Mouse (Mus musculus) lung, embryonic 16.5 days (tissue): ENCODE data around the gene Cpa5. TPM values are rescaled to one million over a fixed set of nuclear protein-coding genes. Genes with fewer than 3 reads are reported as not detected.

Experiments used
- ATAC-seq: fragments of 200-750 bp; cut with Nextera tagmentation; 2 replicates; pipeline ENCODE4 v1.8.0; 2017; ENCODE audit warnings: low read depth, mild to moderate bottlenecking, moderate library complexity
- H3K27ac ChIP-seq: fragments of 300-500 bp; sonication (generic); 2 replicates; pipeline ENCODE4 v1.5.1; 2014; ENCODE audit warnings: mild to moderate bottlenecking, control low read depth, low read length
- H3K27me3 ChIP-seq: fragments of 300-500 bp; sonication (generic); 2 replicates; pipeline ENCODE4 v1.6.1; 2014; ENCODE audit warnings: low read depth, low read length, mixed read lengths; ENCODE audit not compliant: control insufficient read depth, insufficient read depth
- H3K36me3 ChIP-seq: fragments of 300-500 bp; sonication (generic); 2 replicates; pipeline ENCODE4 v1.6.1; 2014; ENCODE audit warnings: low read length; ENCODE audit not compliant: control insufficient read depth, insufficient read depth
- H3K4me1 ChIP-seq: fragments of 300-500 bp; sonication (generic); replicated peaks from 2 replicates; pipeline ENCODE4 v1.6.1; 2014; ENCODE audit warnings: low read length, mixed read lengths; ENCODE audit not compliant: control insufficient read depth, insufficient read depth
- H3K4me2 ChIP-seq: fragments of 300-500 bp; sonication (generic); 2 replicates; pipeline ENCODE4 v1.6.1; 2014; ENCODE audit warnings: low read depth, low read length, control low read depth
- H3K4me3 ChIP-seq: fragments of 300-500 bp; sonication (generic); 2 replicates; pipeline ENCODE4 v1.5.1; 2014; ENCODE audit warnings: mild to moderate bottlenecking, low read length, control low read depth
- H3K9ac ChIP-seq: fragments of 300-500 bp; sonication (generic); 2 replicates; pipeline ENCODE4 v1.6.1; 2014; ENCODE audit warnings: low read length, control low read depth
- H3K9me3 ChIP-seq: fragments of 300-500 bp; sonication (generic); 2 replicates; pipeline ENCODE4 v1.6.1; 2016; ENCODE audit warnings: low read length; ENCODE audit not compliant: control insufficient read depth
- WGBS: fragments of 180-500 bp; shearing (Covaris S2); extraction: QIAGEN DNeasy Blood & Tissue Kit; methylation state at CpG from one replicate; pipeline ENCODE4 v1.1.7; 2014; 5-methylcytosine and 5-hydroxymethylcytosine counted together
- polyA plus RNA-seq: library from polyadenylated mRNA; unstranded; fragments of >200 nt; fragmentation: Nextera tagmentation; extraction: Ambion mirVana; gene quantifications from 2 replicates; pipeline ENCODE4 v1.2.1, GENCODE M21; 2015

Cpa5 gene
- polyA plus RNA-seq, 1 experiment from 2014 or later, result not detected

DNA sequence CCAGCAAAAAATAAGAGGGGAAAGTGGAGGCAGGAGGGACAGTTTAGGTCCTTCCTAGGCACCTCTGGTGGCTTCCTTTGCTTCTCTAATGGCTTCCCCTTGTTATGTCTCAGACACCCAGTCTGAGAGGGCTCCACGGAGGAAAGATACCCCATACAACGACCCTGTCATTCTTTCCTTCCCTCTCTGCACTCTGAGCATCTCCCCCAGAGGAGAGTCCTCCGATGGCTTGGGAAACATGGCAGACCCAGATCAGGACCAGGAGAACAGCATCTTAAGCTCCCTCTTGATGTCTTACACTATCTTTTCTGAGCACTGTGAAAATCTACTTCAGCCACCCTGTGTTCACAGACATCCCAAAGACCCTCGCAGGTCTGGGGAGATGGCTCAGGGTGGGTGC, 4.9 kb downstream of the Cpa5 start:
- Histone ChIP-seq H3K27me3 (no peaks in the 10 kb centered on the region), H3K4me2 (no peak overlapping the region), H3K4me1 (peaks cover 19% of the 10 kb centered on the region), H3K36me3 (no peaks in the 10 kb centered on the region), H3K4me3 (no peak overlapping the region), H3K9me3 (no peaks in the 10 kb centered on the region), H3K27ac (no peak overlapping the region), H3K9ac (no peak overlapping the region)
- no peak for ATAC-seq
- 45% methylated on average over 4 of the region's 4 CpGs for WGBS

DNA sequence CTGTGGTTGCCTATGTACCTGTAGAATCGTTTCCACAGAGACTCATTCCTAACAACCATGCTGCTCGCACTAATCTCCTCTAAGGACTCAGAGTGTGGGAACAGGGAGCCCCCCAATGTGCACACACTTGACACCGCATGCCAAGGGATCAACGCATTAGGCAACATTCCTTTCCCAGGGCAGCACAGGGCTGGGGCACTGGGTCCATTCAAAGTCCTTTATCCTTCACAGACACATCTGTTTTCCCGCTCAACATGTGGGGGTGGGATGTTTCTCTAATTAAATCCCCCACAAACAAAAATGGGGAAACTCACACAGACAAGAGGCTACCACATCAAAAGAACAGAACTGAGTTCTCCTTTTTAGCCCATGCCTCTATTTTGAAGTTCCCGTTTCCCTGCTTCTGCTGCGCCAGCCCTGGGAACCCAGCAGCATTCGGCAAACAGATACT, 5.7 kb downstream of the Cpa5 start:
- H3K36me3 ChIP-seq, result no peaks in the 10 kb centered on the region
- no peak overlapping the region for H3K27ac ChIP-seq
- 0 out of 2 replicates have a peak, but pooled peaks have one; percentile 34 for ATAC-seq
- H3K4me1 ChIP-seq, result peaks cover 19% of the 10 kb centered on the region
- no peak overlapping the region for H3K4me2 ChIP-seq
- no peak overlapping the region for H3K4me3 ChIP-seq
- 28% methylated on average over 8 of the region's 8 CpGs for WGBS
- H3K27me3 ChIP-seq, result no peaks in the 10 kb centered on the region
- H3K9ac ChIP-seq, result no peak overlapping the region; the same call in 1 of the 2 replicates
- H3K9me3 ChIP-seq, result no peaks in the 10 kb centered on the region

DNA sequence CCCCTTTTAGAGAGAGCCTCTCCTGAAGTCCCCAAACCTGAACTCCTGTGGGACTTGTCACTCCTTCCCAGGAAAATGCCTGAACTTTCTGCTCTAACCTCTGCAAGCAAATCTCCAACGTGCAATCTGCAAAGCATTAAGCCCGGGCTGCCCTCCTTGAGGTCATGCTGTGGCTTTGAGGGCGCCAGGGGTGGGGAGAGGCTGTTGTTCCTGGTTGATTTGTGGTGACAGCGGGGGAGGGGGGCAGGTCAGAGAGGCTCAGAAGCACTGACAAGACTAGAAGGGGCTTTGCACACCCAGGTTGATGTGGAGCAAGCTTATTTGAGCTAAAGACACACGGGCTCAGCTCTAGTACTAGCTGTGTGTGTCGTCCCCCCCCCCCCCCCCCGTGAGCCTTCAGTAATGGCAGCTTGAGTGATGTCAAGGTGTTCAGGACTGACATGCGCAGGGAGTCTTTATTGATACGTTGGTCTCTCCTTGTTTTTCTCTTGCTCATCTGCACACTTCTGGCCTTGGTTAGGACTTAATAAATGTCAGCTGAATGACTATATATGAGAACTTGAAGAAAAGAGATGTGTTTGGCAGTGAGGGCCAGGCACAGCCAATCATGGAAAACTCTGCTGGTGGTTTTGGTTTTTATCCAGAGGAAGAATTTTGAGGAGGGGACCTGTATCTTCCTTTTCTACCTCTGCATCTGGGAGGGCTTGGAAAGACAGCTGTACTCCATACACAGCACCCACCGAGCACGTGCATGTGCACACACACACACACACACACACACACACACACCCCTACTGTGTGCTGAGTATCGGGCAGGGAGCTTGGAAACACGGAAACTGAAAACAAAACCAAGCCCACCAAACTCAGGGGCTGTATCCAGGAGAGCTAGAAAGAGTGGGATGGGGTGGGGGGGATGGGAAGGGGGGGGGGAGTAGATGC, 6.5 kb downstream of the Cpa5 start:
- 22% methylated on average over 11 of the region's 13 CpGs for WGBS
- Histone ChIP-seq H3K36me3 (no peaks in the 10 kb centered on the region), H3K4me1 (peaks cover 20% of the 10 kb centered on the region), H3K4me2 (peak overlapping the region; percentile 46), H3K9me3 (no peaks in the 10 kb centered on the region), H3K4me3 (peak overlapping the region; percentile 20; the same call in 1 of the 2 replicates), H3K27ac (no peak overlapping the region), H3K9ac (peak overlapping the region; percentile 50), H3K27me3 (no peaks in the 10 kb centered on the region)
- 0 out of 2 replicates have a peak, but pooled peaks have one; percentile 2 for ATAC-seq

DNA sequence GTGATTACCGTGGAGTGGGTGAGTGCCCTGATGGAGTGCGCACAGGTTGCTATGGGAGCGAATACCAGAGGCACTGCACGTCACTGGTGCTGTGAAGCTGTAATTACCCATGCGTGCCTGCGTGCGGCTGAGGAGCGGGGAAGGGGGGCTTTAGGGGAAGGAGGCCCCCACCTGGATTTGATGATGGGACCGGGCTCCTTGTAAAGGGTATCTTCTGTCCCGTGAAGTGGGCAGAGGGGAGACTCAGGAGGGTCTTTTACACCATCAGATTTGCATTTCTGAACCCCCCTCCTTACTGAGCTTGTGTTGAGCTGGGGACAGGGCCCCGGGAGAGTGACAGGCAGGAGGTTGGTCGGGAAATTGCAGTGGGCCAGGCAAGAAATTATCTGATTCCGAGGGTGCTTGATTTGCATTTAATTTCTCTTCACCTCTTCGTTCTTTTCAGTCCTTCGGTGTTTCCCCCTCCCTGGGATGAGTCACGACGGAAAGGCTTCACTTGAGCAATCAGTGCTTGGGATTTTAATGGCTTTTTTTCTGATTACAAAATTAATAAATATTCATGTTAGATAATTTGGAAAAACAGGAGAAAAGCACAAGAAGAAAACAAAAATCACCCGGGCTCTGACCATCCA, 7.3 kb downstream of the Cpa5 start:
- WGBS, result 23% methylated on average over 18 of the region's 18 CpGs
- no peaks in the 10 kb centered on the region for H3K9me3 ChIP-seq
- peaks cover 22% of the 10 kb centered on the region for H3K4me1 ChIP-seq
- no peak overlapping the region; the same call in 1 of the 2 replicates for H3K27ac ChIP-seq
- H3K4me2 ChIP-seq, result peak overlapping the region; percentile 46
- no peaks in the 10 kb centered on the region for H3K36me3 ChIP-seq
- ATAC-seq, result peak; percentile 51
- no peaks in the 10 kb centered on the region for H3K27me3 ChIP-seq
- peak overlapping the region; percentile 20; the same call in 1 of the 2 replicates for H3K4me3 ChIP-seq
- H3K9ac ChIP-seq, result peak overlapping the region; percentile 50

DNA sequence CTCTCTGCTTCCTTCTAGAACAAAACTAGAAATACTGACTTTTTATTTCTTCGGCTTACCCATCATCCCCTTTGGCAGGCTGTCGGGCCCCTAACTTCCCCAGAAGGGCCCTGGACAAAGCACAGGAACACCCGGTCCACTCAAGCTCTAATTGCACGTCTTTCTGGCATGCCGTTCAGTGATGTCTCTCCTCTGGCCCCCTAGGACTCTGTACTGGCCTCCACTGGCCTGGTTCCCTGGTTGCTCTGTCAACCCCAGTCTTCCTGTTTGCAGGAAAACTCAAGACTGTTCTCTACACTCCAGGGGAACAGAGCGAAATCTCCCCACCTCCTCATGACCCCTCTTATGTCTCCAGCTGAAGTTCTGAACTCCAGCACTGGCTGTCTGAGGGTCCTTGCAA, 7.9 kb downstream of the Cpa5 start:
- Histone ChIP-seq H3K27me3 (no peaks in the 10 kb centered on the region), H3K9me3 (no peaks in the 10 kb centered on the region), H3K4me1 (peaks cover 22% of the 10 kb centered on the region), H3K36me3 (no peaks in the 10 kb centered on the region), H3K4me2 (no peak overlapping the region), H3K9ac (no peak overlapping the region), H3K27ac (0 out of 2 replicates have a peak overlapping the region, but pooled peaks have one; percentile 0), H3K4me3 (no peak overlapping the region)
- WGBS, result 41% methylated on average over 6 of the region's 6 CpGs
- no peak for ATAC-seq

DNA sequence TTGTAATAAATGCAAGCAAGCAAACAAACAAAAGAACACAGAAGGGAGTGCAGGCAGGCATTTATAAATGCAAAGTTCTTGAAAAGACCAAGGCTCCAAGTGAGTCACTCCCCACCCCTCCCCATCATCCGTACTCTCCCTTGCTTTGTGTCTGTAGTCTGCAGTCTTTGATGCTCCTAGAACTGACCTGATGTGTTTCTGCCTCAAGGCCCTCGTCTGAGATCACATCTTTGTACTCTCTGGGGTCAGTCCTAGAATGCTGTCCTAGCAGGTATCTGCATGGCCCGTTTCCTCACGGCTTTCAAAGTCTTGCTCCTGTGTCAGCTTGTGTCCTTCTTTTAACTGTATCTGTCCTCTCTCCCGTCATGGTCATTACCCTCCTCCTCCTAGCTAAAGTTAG, 8.8 kb downstream of the Cpa5 start:
- no peak overlapping the region for H3K4me2 ChIP-seq
- ATAC-seq, result no peak
- H3K4me3 ChIP-seq, result no peak overlapping the region
- no peaks in the 10 kb centered on the region for H3K27me3 ChIP-seq
- H3K9me3 ChIP-seq, result no peaks in the 10 kb centered on the region
- no peak overlapping the region for H3K27ac ChIP-seq
- H3K36me3 ChIP-seq, result no peaks in the 10 kb centered on the region
- no peak overlapping the region for H3K9ac ChIP-seq
- WGBS, result 90% methylated on average over 5 of the region's 5 CpGs
- H3K4me1 ChIP-seq, result peaks cover 22% of the 10 kb centered on the region

DNA sequence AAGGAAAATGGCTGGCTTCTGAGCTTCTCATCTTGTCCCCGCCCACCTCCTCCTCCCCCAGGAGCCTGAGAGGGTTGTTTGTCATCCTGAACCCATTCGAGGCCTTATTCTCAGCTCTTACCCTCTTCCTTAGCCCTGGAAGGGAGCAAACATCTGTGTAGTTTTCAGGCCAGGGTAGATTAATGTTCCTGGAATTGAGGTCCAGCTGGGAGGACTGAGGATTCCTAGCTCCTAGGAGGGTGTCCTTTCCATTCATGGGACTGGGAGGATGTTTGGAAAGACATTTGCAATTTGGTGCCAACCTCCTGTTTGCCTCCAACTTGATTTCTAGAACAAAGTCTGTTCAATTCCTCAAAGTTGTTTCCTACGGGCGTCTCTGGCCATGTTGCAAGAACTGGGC, 9.8 kb downstream of the Cpa5 start:
- WGBS, result 74% methylated on average over 4 of the region's 4 CpGs
- peaks cover 22% of the 10 kb centered on the region for H3K4me1 ChIP-seq

DNA sequence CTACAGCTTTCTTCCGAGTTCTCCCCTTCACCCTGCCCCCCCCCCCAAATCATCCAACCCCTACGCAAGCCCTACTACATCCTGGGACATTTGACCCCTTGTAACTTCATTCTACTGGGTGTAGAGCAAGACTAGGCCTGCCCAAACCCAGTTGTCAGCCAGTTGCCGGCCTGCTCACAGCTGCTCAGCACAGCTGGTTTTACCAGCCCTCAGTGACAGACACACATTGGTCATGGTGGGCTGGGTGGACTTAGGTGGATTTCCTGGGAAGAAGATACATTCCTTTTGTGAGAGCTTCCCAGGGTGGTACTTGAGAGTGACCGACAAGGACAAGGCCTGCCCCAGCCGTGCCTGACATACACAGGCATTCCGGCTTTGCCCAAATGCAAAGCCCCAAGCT, 10.2 kb downstream of the Cpa5 start:
- 78% methylated on average over 6 of the region's 6 CpGs for WGBS
- Histone ChIP-seq H3K27ac (peak overlapping the region; percentile 73), H3K27me3 (no peaks in the 10 kb centered on the region), H3K4me3 (no peak overlapping the region), H3K4me2 (no peak overlapping the region), H3K36me3 (no peaks in the 10 kb centered on the region), H3K9me3 (no peaks in the 10 kb centered on the region), H3K4me1 (peaks cover 22% of the 10 kb centered on the region), H3K9ac (no peak overlapping the region)
- no peak for ATAC-seq

More for the DNA sequence above, 9.8 kb downstream of the Cpa5 start:
- Histone ChIP-seq H3K9ac (no peak overlapping the region), H3K27ac (peak overlapping the region; percentile 73; the same call in 1 of the 2 replicates), H3K4me2 (no peak overlapping the region), H3K27me3 (no peaks in the 10 kb centered on the region), H3K9me3 (no peaks in the 10 kb centered on the region), H3K36me3 (no peaks in the 10 kb centered on the region), H3K4me3 (no peak overlapping the region)
- ATAC-seq, result no peak

DNA sequence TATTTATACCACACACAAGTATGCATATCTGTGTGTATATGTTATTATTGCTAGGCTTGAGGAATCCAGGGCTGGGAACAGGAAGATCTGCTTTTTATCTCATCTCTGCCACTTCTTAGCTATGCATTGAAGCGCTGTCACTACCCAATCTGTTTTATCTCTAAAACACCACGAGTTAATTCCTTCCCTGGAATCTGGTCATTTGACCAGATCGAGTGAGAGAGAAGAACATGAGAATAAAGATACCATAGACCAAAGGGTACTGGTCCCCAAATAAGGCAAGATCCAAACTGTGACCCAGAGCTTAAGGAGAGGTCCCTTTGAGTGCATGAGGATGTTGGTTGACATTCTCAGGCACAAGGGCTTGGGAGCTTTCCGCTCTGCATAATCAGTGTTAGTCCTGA, 11.2 kb downstream of the Cpa5 start:
- ATAC-seq, result peak; percentile 84
- peaks cover 13% of the 10 kb centered on the region for H3K4me1 ChIP-seq
- peak overlapping the region; percentile 72 for H3K27ac ChIP-seq
- 35% methylated on average over 4 of the region's 4 CpGs for WGBS
- no peaks in the 10 kb centered on the region for H3K27me3 ChIP-seq
- H3K36me3 ChIP-seq, result no peaks in the 10 kb centered on the region
- no peak overlapping the region for H3K4me3 ChIP-seq
- no peak overlapping the region for H3K4me2 ChIP-seq
- no peak overlapping the region for H3K9ac ChIP-seq
- H3K9me3 ChIP-seq, result no peaks in the 10 kb centered on the region
